Mouse (Mus musculus) regulatory T cell (primary cell): ENCODE data around the gene Rffl.

Experiments used
- in situ Hi-C: fragments of 300-600 bp; cut with MboI, MseI; formaldehyde crosslinking; loops from one replicate; pipeline ENCODE4 v1.15.1; 2025; ENCODE audit warnings: high pct_unique_total_duplicates

Rffl gene

DNA sequence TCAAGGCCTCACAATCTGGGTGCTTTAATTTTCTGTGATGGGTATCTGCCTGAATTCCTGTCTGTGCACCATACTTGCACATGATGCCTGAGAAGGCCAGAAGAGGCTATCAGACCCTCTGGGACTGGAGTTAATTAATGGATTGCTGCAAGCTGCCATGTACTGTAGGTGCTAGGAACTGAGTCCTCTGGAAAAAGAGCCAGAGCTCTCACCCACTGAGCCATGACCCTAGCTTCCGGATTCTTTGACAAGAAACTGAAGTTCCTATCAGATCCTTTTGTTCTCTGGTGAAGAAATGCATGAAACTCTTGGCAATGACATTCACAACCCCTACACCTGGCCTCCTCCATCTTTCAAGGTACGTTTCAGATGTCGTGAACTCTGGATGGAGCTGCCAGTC lies 24.1 kb downstream of the Rffl start:
- in situ Hi-C loops, result loop anchor here (25.0 kb wide), 1 partner anchor 835 kb away; no protein-coding TSS in a partner anchor

DNA sequence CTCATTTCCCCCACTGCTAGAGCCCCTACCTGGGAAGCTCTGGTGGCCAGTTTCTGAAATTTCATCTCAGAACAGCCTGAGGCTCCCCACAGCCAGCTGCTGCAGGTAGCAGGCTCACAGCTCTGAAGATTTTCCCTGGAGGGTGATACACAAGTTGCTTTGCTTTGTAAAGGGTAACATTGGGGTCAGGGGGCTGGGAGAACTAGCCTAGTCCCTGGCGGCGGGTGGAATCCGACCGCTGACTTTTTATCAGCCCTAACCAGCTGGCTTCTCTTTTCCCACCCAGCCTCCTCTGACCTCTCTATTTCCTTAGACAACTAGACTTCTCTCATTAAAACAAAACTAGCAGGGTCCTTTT lies 25.0 kb downstream of the Rffl start:
- in situ Hi-C loops, result loop anchor here (25.0 kb wide), 1 partner anchor 834 kb away; no protein-coding TSS in a partner anchor

- in situ Hi-C loops, result loop anchor here (25.0 kb wide), 1 partner anchor 833 kb away; no protein-coding TSS in a partner anchor
Measured at GRCm38 (mm10) chr11:82845415-82846078, 25.5 kb downstream of the Rffl start.

GRCm38 (mm10) chr11:82844771-82845414 lies 26.1 kb downstream of the Rffl start:
- in situ Hi-C loops, result loop anchor here (25.0 kb wide), 1 partner anchor 833 kb away; no protein-coding TSS in a partner anchor

DNA sequence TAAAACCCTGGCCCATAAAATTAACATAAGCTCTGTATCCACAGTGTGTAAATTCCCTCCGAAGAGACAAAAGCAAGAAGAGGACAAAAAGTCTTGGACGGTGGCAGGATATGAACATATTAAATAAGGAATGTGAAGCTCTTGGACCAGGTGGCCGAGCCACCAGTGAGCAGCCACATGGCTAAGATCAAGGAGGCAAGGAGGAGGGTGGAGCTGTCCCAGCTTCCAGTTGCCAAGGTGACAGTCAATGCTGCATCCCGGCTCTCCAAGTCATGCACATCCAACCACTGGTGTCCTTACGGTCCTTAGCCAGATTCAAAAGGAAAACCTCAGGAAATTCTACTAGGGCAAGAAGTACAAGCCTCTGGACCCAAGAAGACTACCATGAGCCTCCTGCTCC lies 32.5 kb downstream of the Rffl start:
- in situ Hi-C loops, result loop anchor here (25.0 kb wide), 1 partner anchor 826 kb away; no protein-coding TSS in a partner anchor

GRCm38 (mm10) chr11:82837848-82838247 lies 33.2 kb downstream of the Rffl start:
- in situ Hi-C loops, result loop anchor here (25.0 kb wide), 1 partner anchor 826 kb away; no protein-coding TSS in a partner anchor

GRCm38 (mm10) chr11:82837192-82837591 lies 33.8 kb downstream of the Rffl start:
- in situ Hi-C loops, result loop anchor here (25.0 kb wide), 1 partner anchor 825 kb away; no protein-coding TSS in a partner anchor

GRCm38 (mm10) chr11:82835616-82836432 lies 35.2 kb downstream of the Rffl start:
- in situ Hi-C loops, result loop anchor here (25.0 kb wide), 1 partner anchor 824 kb away; no protein-coding TSS in a partner anchor

GRCm38 (mm10) chr11:82834359-82834758 lies 36.7 kb downstream of the Rffl start:
- in situ Hi-C loops, result loop anchor here (25.0 kb wide), 1 partner anchor 822 kb away; no protein-coding TSS in a partner anchor

DNA sequence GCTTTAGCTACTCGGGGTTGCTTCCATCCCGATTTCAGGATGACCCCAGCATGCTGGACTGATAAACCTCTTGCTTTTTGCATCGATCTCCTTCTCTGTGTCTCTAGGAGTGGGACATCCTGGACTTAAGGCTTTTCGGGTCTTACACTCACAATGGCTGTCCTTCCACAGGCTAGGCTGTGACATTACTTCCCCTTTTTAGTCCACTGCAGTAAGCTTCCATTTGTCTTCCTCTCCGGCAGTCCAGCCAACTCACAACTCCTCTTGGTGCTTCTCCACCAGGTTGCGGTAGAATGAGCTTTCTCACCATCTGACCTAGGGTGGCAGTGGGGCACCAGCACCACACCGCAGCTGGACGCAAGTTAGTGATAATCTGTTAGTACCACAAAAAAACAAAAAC lies 37.1 kb downstream of the Rffl start:
- in situ Hi-C loops, result loop anchor here (25.0 kb wide), 1 partner anchor 822 kb away; no protein-coding TSS in a partner anchor

- in situ Hi-C loops, result loop anchor here (25.0 kb wide), 1 partner anchor 820 kb away; no protein-coding TSS in a partner anchor
Measured at GRCm38 (mm10) chr11:82832402-82832801, 38.6 kb downstream of the Rffl start.

GRCm38 (mm10) chr11:82831008-82831893 lies 39.8 kb downstream of the Rffl start:
- in situ Hi-C loops, result loop anchor here (25.0 kb wide), 1 partner anchor 819 kb away; no protein-coding TSS in a partner anchor

DNA sequence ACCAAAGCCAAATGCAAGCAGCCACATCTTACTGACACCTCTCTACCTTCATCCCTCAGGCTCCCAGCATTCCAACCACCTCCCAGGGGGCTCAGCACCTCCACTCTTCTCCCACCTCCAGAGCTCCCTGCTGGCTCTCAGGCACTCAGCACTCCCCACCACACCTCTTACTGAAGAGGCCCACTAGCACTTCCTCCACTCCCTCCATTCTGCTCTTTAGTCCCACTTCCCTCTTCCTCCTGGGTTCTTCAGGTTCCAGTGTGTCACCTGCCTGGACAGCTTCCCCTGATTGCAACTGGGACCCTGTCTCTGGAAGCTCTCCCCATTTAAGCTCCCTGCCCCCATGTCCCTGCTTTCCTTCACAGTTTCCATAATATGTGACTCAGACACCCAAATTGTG lies 44.2 kb downstream of the Rffl start:
- in situ Hi-C loops, result loop anchor here (25.0 kb wide), 1 partner anchor 815 kb away; no protein-coding TSS in a partner anchor

DNA sequence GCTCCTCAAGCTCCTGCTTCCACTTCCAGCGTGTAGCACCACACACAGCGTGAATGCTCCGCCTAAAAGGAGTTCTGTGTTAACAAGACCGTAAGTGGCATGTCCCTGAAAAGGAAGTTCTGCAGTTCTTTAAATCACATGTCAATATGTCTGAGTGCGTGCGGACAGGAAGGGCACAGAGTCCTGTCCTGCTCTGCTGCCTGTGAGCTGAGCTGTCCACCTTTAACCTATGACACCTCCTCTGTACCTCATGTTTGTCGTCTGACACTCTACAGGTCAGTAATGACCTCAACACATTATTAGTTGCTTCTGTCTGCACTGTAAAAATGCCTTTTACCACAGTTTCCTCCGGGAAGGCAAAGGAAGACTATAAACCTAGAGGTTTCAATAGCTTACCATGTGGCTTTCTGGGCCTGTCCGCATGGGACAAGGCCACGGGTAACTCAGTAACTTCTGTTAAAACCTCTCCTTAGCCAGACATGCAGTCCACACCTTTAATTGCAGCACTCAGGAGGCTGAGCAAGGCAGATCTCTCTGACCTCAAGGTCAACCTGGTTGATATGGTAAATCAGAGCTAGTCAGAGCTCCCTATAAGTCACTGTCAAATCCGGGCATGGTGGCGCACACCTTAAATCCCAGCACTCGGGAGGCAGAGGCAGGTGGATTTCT lies 50.1 kb downstream of the Rffl start:
- in situ Hi-C loops, result no loop called here

- in situ Hi-C loops, result loop anchor here (5.0 kb wide), 1 partner anchor 68 kb away; no protein-coding TSS in a partner anchor
Measured at GRCm38 (mm10) chr11:82819350-82819749, 51.7 kb downstream of the Rffl start.

GRCm38 (mm10) chr11:82808485-82808884 lies 62.5 kb downstream of the Rffl start:
- in situ Hi-C loops, result no loop called here

- in situ Hi-C loops, result no loop called here
Measured at GRCm38 (mm10) chr11:82807370-82807769, 63.6 kb downstream of the Rffl start.

DNA sequence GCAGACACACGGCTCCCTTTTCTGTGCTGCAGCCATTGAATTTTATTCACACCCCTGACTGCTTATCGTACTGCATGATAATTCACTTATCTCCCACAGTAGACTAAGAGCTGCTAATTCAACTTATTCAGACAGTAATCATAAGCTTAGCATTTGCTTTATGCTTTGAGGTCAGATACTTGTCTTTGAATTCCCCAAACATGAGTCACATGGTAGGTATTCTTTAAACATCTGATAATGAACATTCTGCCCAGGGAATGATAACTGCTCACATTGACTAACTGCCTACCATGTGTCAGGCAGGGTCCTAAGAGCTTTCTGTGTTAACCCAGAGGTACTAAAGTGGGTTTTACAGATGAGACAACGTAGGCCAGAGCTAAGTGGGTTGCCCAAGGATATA lies 64.4 kb downstream of the Rffl start:
- in situ Hi-C loops, result no loop called here

GRCm38 (mm10) chr11:82783453-82783852 lies 87.6 kb downstream of the Rffl start:
- in situ Hi-C loops, result no loop called here

- in situ Hi-C loops, result no loop called here
Measured at GRCm38 (mm10) chr11:82782197-82782596, 88.8 kb downstream of the Rffl start.
